Mouse (Mus musculus): ENCODE measurements around the gene Gm21698. TPM values are rescaled to one million over a fixed set of nuclear protein-coding genes. Genes with fewer than 3 reads are reported as not detected.
"Not testable (repeated sequence)": the region's sequence is repeated elsewhere in the genome, so short reads cannot be mapped to it uniquely, and the experiment has no call there.

Gm21698 gene
- 0.41 TPM in 1 of 2 replicates, not detected in the other for polyA plus RNA-seq (2014; fragmentation: Nextera tagmentation; extraction: Ambion mirVana)

GRCm38 (mm10) chr5:25988550-25988949 is at the start of gene Gm21698:
Gene Gm21698, minus strand, starts transcription at chr5:25988650.
- not testable (repeated sequence) for H3K27me3 ChIP-seq (ENCODE audit: control insufficient read depth, insufficient read depth, low read length); H3K36me3 ChIP-seq (replicated peaks; ENCODE audit: control insufficient read depth, insufficient read depth); H3K9me3 ChIP-seq (ENCODE audit: control insufficient read depth, low read length); H3K4me1 ChIP-seq (replicated peaks; ENCODE audit: control insufficient read depth, insufficient read depth, low read length); H3K9ac ChIP-seq; DNase-seq (ENCODE audit: low spot score); ATAC-seq (ENCODE audit: low FRiP score); H3K27ac ChIP-seq; H3K4me3 ChIP-seq (replicated peaks; ENCODE audit: low read length); H3K4me2 ChIP-seq (replicated peaks)
- no CpG with 5 or more reads among the region's 3 CpGs for WGBS

- H3K27ac ChIP-seq; ATAC-seq (ENCODE audit: low FRiP score); H3K9me3 ChIP-seq (ENCODE audit: control insufficient read depth, low read length); H3K36me3 ChIP-seq (replicated peaks; ENCODE audit: control insufficient read depth, insufficient read depth); DNase-seq (ENCODE audit: low spot score); H3K4me2 ChIP-seq (replicated peaks); H3K4me1 ChIP-seq (replicated peaks; ENCODE audit: control insufficient read depth, insufficient read depth, low read length); H3K9ac ChIP-seq; H3K27me3 ChIP-seq (ENCODE audit: control insufficient read depth, insufficient read depth, low read length); H3K4me3 ChIP-seq (replicated peaks; ENCODE audit: low read length): not testable (repeated sequence)
- WGBS = no CpG with 5 or more reads among the region's 3 CpGs
These were observed 34.4 kb upstream of the Gm21698 start, which contains the start of gene Gm5862 for GRCm38 (mm10) chr5:26022816-26023215. Gene Gm5862, minus strand, starts transcription at chr5:26022916.

DNA sequence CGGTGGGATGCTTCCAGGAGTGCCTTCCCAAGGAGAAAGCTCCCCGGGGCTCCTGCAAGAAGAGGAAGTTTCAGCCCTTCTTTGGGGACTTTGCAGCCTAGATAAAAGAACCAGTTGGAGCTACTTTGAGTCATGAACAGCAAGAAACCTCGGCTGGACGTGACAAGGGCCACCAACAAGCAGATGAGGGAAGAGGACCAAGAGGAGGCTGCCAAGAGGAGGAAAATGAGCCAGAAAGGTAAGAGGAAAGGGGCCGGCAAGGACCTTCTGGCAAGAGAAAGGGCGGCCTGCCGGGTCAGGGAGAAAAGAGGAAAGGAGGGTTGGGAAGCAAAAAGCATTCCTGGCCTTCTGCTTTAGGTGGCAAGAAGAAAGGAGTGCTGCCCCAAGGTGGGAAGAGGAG is 19.2 kb upstream of the Gm21698 start:
- H3K4me3 ChIP-seq (replicated peaks; ENCODE audit: low read length) = peak overlapping the region; percentile 33
- WGBS = 77% methylated on average over 6 of the region's 7 CpGs
- peak overlapping the region; percentile 64 for H3K4me2 ChIP-seq (replicated peaks)
- not testable (repeated sequence) for H3K36me3 ChIP-seq (replicated peaks; ENCODE audit: control insufficient read depth, insufficient read depth); H3K9me3 ChIP-seq (ENCODE audit: control insufficient read depth, low read length); H3K9ac ChIP-seq; ATAC-seq (ENCODE audit: low FRiP score); DNase-seq (ENCODE audit: low spot score); H3K27me3 ChIP-seq (ENCODE audit: control insufficient read depth, insufficient read depth, low read length); H3K4me1 ChIP-seq (replicated peaks; ENCODE audit: control insufficient read depth, insufficient read depth, low read length); H3K27ac ChIP-seq

DNA sequence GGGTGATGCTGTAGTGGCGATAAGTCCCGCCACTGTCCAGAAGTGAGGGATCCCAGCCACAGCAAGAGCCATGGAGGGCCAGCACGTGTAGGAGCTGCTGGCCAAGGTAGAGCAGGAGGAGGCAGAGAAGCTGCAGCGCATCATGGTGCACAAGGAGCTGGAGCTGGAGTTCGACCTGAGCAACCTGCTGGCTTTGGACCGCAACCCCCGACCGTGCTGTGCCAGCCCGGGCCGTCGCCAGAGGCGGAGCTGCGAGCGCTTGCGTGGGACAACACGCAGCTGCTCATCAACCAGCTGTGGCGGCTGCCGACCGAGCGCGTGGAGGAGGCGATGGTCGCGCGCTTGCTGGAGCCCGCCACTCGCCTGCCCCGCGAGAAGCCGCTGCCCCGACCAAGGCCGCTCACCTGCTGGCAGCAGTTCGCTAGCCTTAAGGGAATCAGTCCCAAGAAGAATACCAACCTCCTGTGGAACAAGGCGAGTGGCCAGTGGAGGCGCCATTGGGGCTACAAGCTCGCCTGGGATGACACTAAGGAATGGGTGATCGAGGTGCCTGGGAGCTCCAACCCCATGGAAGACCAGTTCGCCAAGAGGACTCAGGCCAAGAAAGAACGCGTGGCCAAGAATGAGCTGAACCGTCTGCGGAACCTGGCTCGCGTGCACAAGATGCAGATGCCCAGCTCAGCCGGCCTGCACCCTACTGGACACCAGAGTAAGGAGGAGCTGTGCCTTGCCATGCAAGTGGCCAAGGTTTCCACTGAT is 18.7 kb upstream of the Gm21698 start:
- WGBS = 21% methylated on average over 41 of the region's 45 CpGs

GRCm38 (mm10) chr5:26004698-26005097 is 16.2 kb upstream of the Gm21698 start, which contains the start of gene Gm1979:
Gene Gm1979, minus strand, starts transcription at chr5:26004798.
- H3K27ac ChIP-seq; H3K4me3 ChIP-seq (replicated peaks; ENCODE audit: low read length); H3K9ac ChIP-seq; H3K9me3 ChIP-seq (ENCODE audit: control insufficient read depth, low read length); H3K27me3 ChIP-seq (ENCODE audit: control insufficient read depth, insufficient read depth, low read length); ATAC-seq (ENCODE audit: low FRiP score); H3K4me2 ChIP-seq (replicated peaks); H3K4me1 ChIP-seq (replicated peaks; ENCODE audit: control insufficient read depth, insufficient read depth, low read length); DNase-seq (ENCODE audit: low spot score); H3K36me3 ChIP-seq (replicated peaks; ENCODE audit: control insufficient read depth, insufficient read depth): not testable (repeated sequence)
- 89% methylated on average over 1 of the region's 2 CpGs for WGBS

More for the DNA sequence above, 18.7 kb upstream of the Gm21698 start:
- H3K4me1 ChIP-seq (replicated peaks; ENCODE audit: control insufficient read depth, insufficient read depth, low read length); H3K9me3 ChIP-seq (ENCODE audit: control insufficient read depth, low read length); H3K27me3 ChIP-seq (ENCODE audit: control insufficient read depth, insufficient read depth, low read length); H3K36me3 ChIP-seq (replicated peaks; ENCODE audit: control insufficient read depth, insufficient read depth); H3K27ac ChIP-seq: not testable (repeated sequence)
- DNase-seq (ENCODE audit: low spot score) = peak; percentile 61
- Histone ChIP-seq H3K4me2 (replicated peaks) (peak overlapping the region; percentile 64), H3K4me3 (replicated peaks; ENCODE audit: low read length) (peak overlapping the region; percentile 33), H3K9ac (peak overlapping the region; percentile 47)
- ATAC-seq (ENCODE audit: low FRiP score) = peak; percentile 93

GRCm38 (mm10) chr5:25972563-25972962 is 15.9 kb downstream of the Gm21698 start, which contains the start of gene Gm21680:
Gene Gm21680, minus strand, starts transcription at chr5:25972663.
- H3K9me3 ChIP-seq (ENCODE audit: control insufficient read depth, low read length); H3K27me3 ChIP-seq (ENCODE audit: control insufficient read depth, insufficient read depth, low read length); H3K27ac ChIP-seq; H3K4me2 ChIP-seq (replicated peaks); ATAC-seq (ENCODE audit: low FRiP score); DNase-seq (ENCODE audit: low spot score); H3K4me3 ChIP-seq (replicated peaks; ENCODE audit: low read length); H3K9ac ChIP-seq; H3K4me1 ChIP-seq (replicated peaks; ENCODE audit: control insufficient read depth, insufficient read depth, low read length); H3K36me3 ChIP-seq (replicated peaks; ENCODE audit: control insufficient read depth, insufficient read depth): not testable (repeated sequence)
- WGBS = no CpG with 5 or more reads among the region's 2 CpGs

- H3K36me3 ChIP-seq (replicated peaks; ENCODE audit: control insufficient read depth, insufficient read depth); H3K27ac ChIP-seq; ATAC-seq (ENCODE audit: low FRiP score); H3K27me3 ChIP-seq (ENCODE audit: control insufficient read depth, insufficient read depth, low read length); DNase-seq (ENCODE audit: low spot score); H3K9ac ChIP-seq; H3K4me1 ChIP-seq (replicated peaks; ENCODE audit: control insufficient read depth, insufficient read depth, low read length); H3K9me3 ChIP-seq (ENCODE audit: control insufficient read depth, low read length): not testable (repeated sequence)
- 64% methylated on average over 16 of the region's 17 CpGs for WGBS
- Histone ChIP-seq H3K4me3 (replicated peaks; ENCODE audit: low read length) (peak overlapping the region; percentile 14; the same call in 1 of the 2 replicates), H3K4me2 (replicated peaks) (peak overlapping the region; percentile 35)
These were observed 31.4 kb downstream of the Gm21698 start for GRCm38 (mm10) chr5:25957050-25957449.

DNA sequence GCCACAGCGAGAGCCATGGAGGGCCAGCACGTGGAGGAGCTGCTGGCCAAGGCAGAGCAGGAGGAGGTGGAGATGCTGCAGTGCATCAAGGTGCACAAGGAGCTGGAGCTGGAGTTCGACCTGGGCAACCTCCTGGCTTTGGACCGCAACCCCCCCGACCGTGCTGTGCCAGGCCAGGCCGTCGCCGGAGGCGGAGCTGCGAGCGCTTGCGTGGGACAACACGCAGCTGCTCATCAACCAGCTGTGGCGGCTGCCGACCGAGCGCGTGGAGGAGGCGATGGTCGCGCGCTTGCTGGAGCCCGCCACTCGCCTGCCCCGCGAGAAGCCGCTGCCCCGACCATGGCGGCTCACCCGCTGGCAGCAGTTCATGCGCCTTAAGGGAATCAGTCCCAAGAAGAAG is 31.8 kb downstream of the Gm21698 start:
- H3K27me3 ChIP-seq (ENCODE audit: control insufficient read depth, insufficient read depth, low read length); H3K27ac ChIP-seq; H3K4me1 ChIP-seq (replicated peaks; ENCODE audit: control insufficient read depth, insufficient read depth, low read length); H3K9me3 ChIP-seq (ENCODE audit: control insufficient read depth, low read length); H3K9ac ChIP-seq; H3K36me3 ChIP-seq (replicated peaks; ENCODE audit: control insufficient read depth, insufficient read depth): not testable (repeated sequence)
- WGBS = 35% methylated on average over 32 of the region's 32 CpGs
- peak; percentile 20 for DNase-seq (ENCODE audit: low spot score)
- Histone ChIP-seq H3K4me3 (replicated peaks; ENCODE audit: low read length) (peak overlapping the region; percentile 14; the same call in 1 of the 2 replicates), H3K4me2 (replicated peaks) (peak overlapping the region; percentile 35)
- peak; percentile 72; the same call in 1 of the 2 replicates for ATAC-seq (ENCODE audit: low FRiP score)

DNA sequence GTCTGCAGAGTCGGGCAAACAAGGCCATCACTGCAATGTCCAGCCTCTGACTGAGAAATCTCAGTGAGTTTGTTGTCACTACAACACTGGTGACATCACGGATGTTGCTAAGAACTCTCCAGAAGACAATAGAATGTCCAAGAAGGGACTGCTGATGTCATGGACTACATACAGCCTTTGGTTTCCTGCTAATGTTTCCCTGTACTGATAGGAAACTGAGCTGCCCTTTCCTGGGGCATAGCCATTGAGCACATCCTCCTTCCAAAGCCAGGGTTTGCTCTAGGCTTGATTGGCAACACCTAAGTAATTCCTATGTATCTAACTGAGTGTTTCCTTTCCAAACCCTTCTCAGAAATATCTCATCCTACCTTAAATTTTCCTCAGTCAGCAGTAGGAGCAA is 34.1 kb downstream of the Gm21698 start, which contains the start of gene Gm21671:
Gm21671 (minus strand) TSS at position 101 of the 400 bp plus-strand sequence.
- not testable (repeated sequence) for H3K9me3 ChIP-seq (ENCODE audit: control insufficient read depth, low read length); H3K9ac ChIP-seq; ATAC-seq (ENCODE audit: low FRiP score); H3K27me3 ChIP-seq (ENCODE audit: control insufficient read depth, insufficient read depth, low read length); H3K4me3 ChIP-seq (replicated peaks; ENCODE audit: low read length); DNase-seq (ENCODE audit: low spot score); H3K27ac ChIP-seq; H3K36me3 ChIP-seq (replicated peaks; ENCODE audit: control insufficient read depth, insufficient read depth); H3K4me1 ChIP-seq (replicated peaks; ENCODE audit: control insufficient read depth, insufficient read depth, low read length); H3K4me2 ChIP-seq (replicated peaks)
- 77% methylated on average over 2 of the region's 2 CpGs for WGBS

Measured in hindbrain, embryonic 14.5 days (tissue).